In the genomic region with DNA sequence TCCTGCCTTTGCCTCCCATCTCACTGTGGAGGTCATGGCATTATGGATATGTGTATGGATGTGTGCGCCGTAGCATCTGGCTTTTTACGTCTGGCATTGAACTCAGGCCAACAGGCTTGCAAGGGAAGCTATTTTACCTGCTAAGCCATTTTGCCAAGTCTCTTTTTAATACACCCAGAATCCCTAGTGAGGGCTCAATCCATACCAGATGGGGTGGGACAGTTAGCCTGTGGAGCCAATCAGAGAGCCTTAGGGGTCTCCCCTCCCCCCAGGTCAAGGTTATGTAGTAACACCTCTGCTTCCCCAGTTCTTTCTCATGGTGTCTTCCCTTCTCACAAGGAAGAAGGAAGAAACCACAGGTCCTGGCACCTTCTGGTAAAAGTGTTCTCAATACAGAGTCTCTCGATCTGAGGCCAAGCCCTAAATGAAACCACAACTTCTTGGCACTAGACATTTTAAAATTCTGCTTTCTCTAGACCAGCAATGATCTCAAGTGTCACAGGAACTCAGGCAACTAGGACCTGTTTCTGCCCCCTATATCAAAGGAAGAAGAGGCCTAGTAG, we compare ENCODE assay signal across 27 mouse cellular contexts. TPM values are rescaled to one million over a fixed set of nuclear protein-coding genes. Genes with fewer than 3 reads are reported as not detected.
DNase-seq lines count a peak whose midpoint lies in the region; ATAC-seq lines count a peak whose summit lies in the region.
"Had no signal": no experiment of that assay in that cellular context is flagged by ENCODE, and none has a peak within 500 bp of the region (broad histone marks: within the 10 kb centered on the region; RNA-seq: fewer than 3 reads in every experiment).

No protein-coding gene starts in this region.

- DNase-seq in heart, adult 11 months, result peak; percentile 68
- DNase-seq in urinary bladder, adult 2 months (ENCODE audit: low spot score), result peak; percentile 17
- DNase-seq in urinary bladder, postnatal 4 days (ENCODE audit: low spot score in 2 of 2), result no peak
- DNase-seq in natural killer cell, adult 2 months (ENCODE audit: low spot score in 2 of 2), result no peak
- DNase-seq in lung, postnatal 10 days, result no peak
- DNase-seq: adrenal gland, postnatal 36 days; cerebellum, adult 11-12 months; cerebellum, postnatal 36 days; embryo, embryonic 11 days; heart, postnatal 10 days; kidney, adult 18-20 months; kidney, postnatal 4 days; layer of hippocampus, adult 9-11 months; right cerebral cortex, postnatal 14 days; spleen, adult 18-20 months; thymus, adult 18-20 months; thymus, postnatal 36 days had no signal

- no peak overlapping the region for H3K4me3 ChIP-seq in heart, embryonic 11.5 days (ENCODE audit: low read depth, low read length)
- H3K4me3 ChIP-seq: embryonic facial prominence, embryonic 13.5 days; erythroblast, embryonic 14.5 days; forebrain, embryonic 12.5 days; heart, embryonic 12.5 days; hindbrain, embryonic 12.5 days; left cerebral cortex, adult 2 months; midbrain, embryonic 12.5 days had no signal

- no peaks in the 10 kb centered on the region for H3K9me3 ChIP-seq in heart, embryonic 11.5 days (replicated peaks; ENCODE audit: control insufficient read depth, low read length)
- H3K9me3 ChIP-seq: embryonic facial prominence, embryonic 13.5 days; forebrain, embryonic 12.5 days; heart, embryonic 12.5 days; hindbrain, embryonic 12.5 days; midbrain, embryonic 12.5 days had no signal

- ATAC-seq in heart, embryonic 11.5 days (replicated peaks; ENCODE audit: insufficient number of reproducible peaks, low FRiP score, low TSS enrichment), result no peak
- ATAC-seq in inflammation-experienced regulatory T-cells, adult 6 months, result peak; percentile 12
- ATAC-seq: lung, postnatal 0 days had no signal

- H3K36me3 ChIP-seq in heart, embryonic 11.5 days (ENCODE audit: control insufficient read depth, insufficient read depth, low read length), result no peaks in the 10 kb centered on the region
- H3K36me3 ChIP-seq: embryonic facial prominence, embryonic 13.5 days; forebrain, embryonic 12.5 days; heart, embryonic 12.5 days; hindbrain, embryonic 12.5 days; midbrain, embryonic 12.5 days had no signal

- H3K4me2 ChIP-seq in heart, embryonic 11.5 days, result no peak overlapping the region
- H3K4me2 ChIP-seq: embryonic facial prominence, embryonic 13.5 days; forebrain, embryonic 12.5 days; heart, embryonic 12.5 days; hindbrain, embryonic 12.5 days; midbrain, embryonic 12.5 days had no signal

- WGBS in heart, embryonic 11.5 days (ENCODE audit: insufficient replicate concordance), result 89% methylated on average over 4 of the region's 4 CpGs

- H3K4me1 ChIP-seq in heart, embryonic 11.5 days (ENCODE audit: control insufficient read depth, insufficient read depth, low read length), result no peaks in the 10 kb centered on the region

- no peak overlapping the region for H3K27ac ChIP-seq in heart, embryonic 11.5 days (ENCODE audit: low read depth, low read length)
- H3K27ac ChIP-seq: embryonic facial prominence, embryonic 13.5 days; forebrain, embryonic 12.5 days; hindbrain, embryonic 12.5 days; left cerebral cortex, adult 2 months; midbrain, embryonic 12.5 days had no signal

- H3K9ac ChIP-seq in heart, embryonic 11.5 days (ENCODE audit: low read depth, low read length), result no peak overlapping the region
- H3K9ac ChIP-seq: embryonic facial prominence, embryonic 13.5 days; forebrain, embryonic 12.5 days; heart, embryonic 12.5 days; hindbrain, embryonic 12.5 days; midbrain, embryonic 12.5 days had no signal

- no peaks in the 10 kb centered on the region for H3K27me3 ChIP-seq in heart, embryonic 11.5 days (ENCODE audit: control insufficient read depth, insufficient read depth, low read length)
- H3K27me3 ChIP-seq: embryonic facial prominence, embryonic 13.5 days; forebrain, embryonic 12.5 days; hindbrain, embryonic 12.5 days; midbrain, embryonic 12.5 days had no signal

RNA-seq across cellular contexts. Expression of a gene that starts 29.5 kb away (rescaled TPM):
- polyA plus RNA-seq in heart, embryonic 11.5 days (2014; fragmentation: Nextera tagmentation; extraction: Ambion mirVana), result 0.49 and 1.8 TPM in 2 replicates
- 5.0 and 5.7 TPM in 2 replicates for polyA plus RNA-seq in urinary bladder, adult 2 months (2012; rRNA removed)
- 10 to 100 TPM; 19.2 to 34.4 (median 32.0) TPM for polyA plus RNA-seq in inflammation-experienced regulatory T-cells, adult 6 months (2017; shearing (Covaris generic))

RNA-seq across cellular contexts. Expression of a gene that starts 36.5 kb away (rescaled TPM):
- polyA plus RNA-seq in heart, embryonic 11.5 days (2014; fragmentation: Nextera tagmentation; extraction: Ambion mirVana), result 0.50 and 0.56 TPM in 2 replicates
- polyA plus RNA-seq in urinary bladder, adult 2 months (2012; rRNA removed), result 6.4 and 7.0 TPM in 2 replicates
- 100 to 1,000 TPM in 2 of 3 experiments, 10 to 100 TPM in 1; 81.9 to 140 (median 126) TPM for polyA plus RNA-seq in inflammation-experienced regulatory T-cells, adult 6 months (2017; shearing (Covaris generic))

Comparison
In these comparisons a context has a peak if more than half of its experiments do, and no peak if none do; other contexts are left out.
1. DNase-seq: peak in heart, adult 11 months (single experiment) and urinary bladder, adult 2 months (single experiment); none in urinary bladder, postnatal 4 days (0 of 2), natural killer cell, adult 2 months (0 of 2) and lung, postnatal 10 days (single experiment).
2. RNA of a gene that starts 36.5 kb away (polyA plus RNA-seq): 81.9 to 140 TPM in inflammation-experienced regulatory T-cells, adult 6 months; 6.4 to 7.0 TPM in urinary bladder, adult 2 months and 0.50 to 0.56 TPM in heart, embryonic 11.5 days; every median in the first group is over 10 times any median in the second.